Mouse (Mus musculus): ENCODE data around the gene Slpi.

Slpi gene

GRCm38 (mm10) chr2:164421306-164421705, 32.4 kb upstream of the Slpi start:
- no peak for DNase-seq (ENCODE audit: low spot score in 2 of 2)

GRCm38 (mm10) chr2:164419489-164419888, 30.6 kb upstream of the Slpi start:
- DNase-seq (ENCODE audit: low spot score in 2 of 2): no peak

GRCm38 (mm10) chr2:164418308-164418875, 29.5 kb upstream of the Slpi start:
- DNase-seq (ENCODE audit: low spot score in 2 of 2): no peak

- no peak for DNase-seq (ENCODE audit: low spot score in 2 of 2)
These were observed 28.3 kb upstream of the Slpi start for GRCm38 (mm10) chr2:164417198-164417597.

- DNase-seq (ENCODE audit: low spot score in 2 of 2): no peak
These were observed 25.7 kb upstream of the Slpi start for GRCm38 (mm10) chr2:164414581-164414980.

- no peak for DNase-seq (ENCODE audit: low spot score in 2 of 2)
These were observed 25.3 kb upstream of the Slpi start for GRCm38 (mm10) chr2:164414167-164414566.

GRCm38 (mm10) chr2:164407708-164408107, 18.8 kb upstream of the Slpi start:
- DNase-seq (ENCODE audit: low spot score in 2 of 2): peak in 1 of 2 experiments; percentile 44

- no peak for DNase-seq (ENCODE audit: low spot score in 2 of 2)
These were observed 16.6 kb upstream of the Slpi start for GRCm38 (mm10) chr2:164405519-164405918.

- no peak for DNase-seq (ENCODE audit: low spot score in 2 of 2)
These were observed 16.2 kb upstream of the Slpi start, which contains the start of gene Matn4 for GRCm38 (mm10) chr2:164405060-164405459. Gene Matn4 (minus strand): TSS chr2:164405160.

GRCm38 (mm10) chr2:164404082-164404990, 15.4 kb upstream of the Slpi start:
- no peak for DNase-seq (ENCODE audit: low spot score in 2 of 2)

- DNase-seq (ENCODE audit: low spot score in 2 of 2): no peak
These were observed 14.6 kb upstream of the Slpi start for GRCm38 (mm10) chr2:164403396-164404081.

GRCm38 (mm10) chr2:164402906-164403305, 14.0 kb upstream of the Slpi start, which contains the start of gene Rbpjl:
Gene Rbpjl (plus strand): TSS chr2:164403141.
- peak; percentile 44 to 68 for DNase-seq (ENCODE audit: low spot score in 2 of 2)

GRCm38 (mm10) chr2:164396911-164397310, 8.0 kb upstream of the Slpi start:
- no peak for DNase-seq (ENCODE audit: low spot score in 2 of 2)

- no peak for DNase-seq (ENCODE audit: low spot score in 2 of 2)
These were observed 7.2 kb upstream of the Slpi start for GRCm38 (mm10) chr2:164396076-164396475.

- no peak for DNase-seq (ENCODE audit: low spot score in 2 of 2)
These were observed 4.2 kb upstream of the Slpi start for GRCm38 (mm10) chr2:164393126-164393525.

- peak; percentile 60 to 74 for DNase-seq (ENCODE audit: low spot score in 2 of 2)
These were observed 604 bp upstream of the Slpi start for GRCm38 (mm10) chr2:164389499-164389898.

GRCm38 (mm10) chr2:164386953-164387352, 1.9 kb downstream of the Slpi start:
- peak; percentile 25 to 52 for DNase-seq (ENCODE audit: low spot score in 2 of 2)

- no peak for DNase-seq (ENCODE audit: low spot score in 2 of 2)
These were observed 2.8 kb downstream of the Slpi start for GRCm38 (mm10) chr2:164385927-164386763.

- no peak for DNase-seq (ENCODE audit: low spot score in 2 of 2)
These were observed 5.1 kb downstream of the Slpi start for GRCm38 (mm10) chr2:164383656-164384399.

GRCm38 (mm10) chr2:164382971-164383370, 5.9 kb downstream of the Slpi start:
- no peak for DNase-seq (ENCODE audit: low spot score in 2 of 2)

- DNase-seq (ENCODE audit: low spot score in 2 of 2): no peak
These were observed 7.2 kb downstream of the Slpi start for GRCm38 (mm10) chr2:164381726-164382125.
